Mouse (Mus musculus): ENCODE measurements around the gene Ihh.

Ihh gene

GRCm38 (mm10) chr1:74951556-74952210 lies at the start of gene Ihh:
Ihh (minus strand) TSS chr1:74951672.
- peak; percentile 80 for DNase-seq (ENCODE audit: low spot score)

DNA sequence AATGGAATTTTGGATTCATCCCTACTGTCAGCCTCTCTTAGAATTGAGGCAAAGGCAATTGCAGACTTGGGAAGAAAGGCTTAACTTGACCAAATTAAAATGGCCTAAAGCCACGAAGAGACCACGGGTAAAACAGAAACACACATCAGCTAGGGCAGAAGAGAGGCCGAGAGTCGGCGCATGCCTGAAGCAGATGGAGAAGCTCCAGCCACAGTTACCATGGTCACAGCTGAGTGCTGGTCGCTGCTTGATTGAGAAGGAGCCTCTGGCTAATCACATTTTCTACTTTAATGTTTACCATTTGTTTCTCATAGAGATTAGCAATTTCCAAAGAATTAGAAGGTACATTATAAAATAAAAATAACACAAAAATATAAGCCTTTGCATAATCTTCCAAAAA lies 49.7 kb upstream of the Ihh start:
- DNase-seq (ENCODE audit: low spot score) = no peak

DNA sequence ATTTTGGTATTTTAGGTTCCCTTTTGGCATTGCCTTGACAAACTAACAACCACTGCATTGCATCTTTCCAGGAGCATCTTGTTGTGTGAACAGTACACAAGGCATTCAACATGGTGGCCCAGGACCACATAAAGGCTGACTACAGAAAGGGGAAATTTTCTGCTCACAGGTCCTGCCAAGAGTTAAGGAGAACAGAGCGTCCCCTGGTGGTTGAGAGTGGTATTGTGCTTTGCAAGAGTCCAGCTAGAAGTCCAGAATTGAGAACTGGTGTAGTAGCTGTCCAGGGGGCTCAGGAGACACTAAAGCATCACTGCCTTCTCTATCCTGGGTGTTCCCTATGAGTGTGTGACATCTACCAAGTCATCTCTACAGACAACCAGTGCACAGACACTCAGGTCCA lies 49.0 kb upstream of the Ihh start:
- DNase-seq (ENCODE audit: low spot score) = peak; percentile 23

DNA sequence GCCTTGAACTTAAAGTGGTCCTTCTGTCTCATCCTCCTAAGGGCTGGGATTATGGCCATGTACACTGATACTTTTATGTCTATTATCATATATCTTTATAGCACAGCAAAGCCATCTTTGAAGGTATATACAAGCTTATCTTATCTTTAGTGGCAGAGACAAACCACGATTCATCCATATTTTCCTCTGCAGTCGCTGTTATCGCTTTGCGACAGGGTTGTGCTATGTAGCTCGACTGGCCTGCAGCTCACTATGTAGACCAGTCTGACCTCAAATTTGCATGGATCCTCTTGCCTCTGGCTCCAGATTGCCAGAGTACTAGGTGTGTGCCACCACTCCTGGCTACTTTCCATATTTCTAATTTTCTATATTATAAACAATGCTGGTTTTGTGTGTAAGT lies 47.7 kb upstream of the Ihh start:
- DNase-seq (ENCODE audit: low spot score) = no peak

DNA sequence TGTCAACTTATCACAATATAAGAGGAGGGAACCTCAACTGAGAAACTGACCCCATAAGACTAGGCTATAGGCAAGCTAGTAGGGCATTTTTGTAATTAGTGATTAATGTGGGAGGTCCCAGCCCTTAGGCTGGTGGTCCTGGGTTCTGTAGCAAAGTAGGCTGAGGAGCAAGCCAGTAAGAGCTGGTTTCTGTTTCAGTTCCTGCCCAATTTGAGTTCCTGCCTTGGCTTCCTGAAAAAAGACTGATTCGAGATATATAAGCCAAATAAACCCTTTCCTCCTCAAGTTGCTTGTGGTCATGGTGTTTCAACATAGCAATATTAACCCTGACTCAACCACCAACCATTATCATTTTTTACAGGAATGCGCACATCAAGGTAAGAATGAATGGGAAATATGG lies 45.8 kb upstream of the Ihh start:
- no peak for DNase-seq (ENCODE audit: low spot score)

DNA sequence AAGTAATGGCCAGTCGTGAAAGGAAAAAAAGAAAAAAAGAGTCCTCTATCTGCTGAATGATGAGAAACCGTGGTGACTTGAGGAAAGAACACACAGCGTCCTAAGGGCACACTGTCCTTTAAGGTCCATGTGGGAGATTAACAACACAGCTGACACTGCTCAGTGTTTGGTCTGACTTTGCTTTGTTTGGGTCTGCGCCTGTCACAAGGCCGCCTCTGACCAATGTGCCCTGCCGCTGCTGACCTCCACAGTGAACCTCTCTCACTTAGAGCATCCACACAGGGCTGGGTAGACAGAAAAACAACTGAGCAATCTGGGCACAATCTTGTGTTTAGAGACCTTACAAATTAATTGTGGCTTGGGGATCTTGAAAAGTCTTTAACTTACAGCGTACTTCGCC lies 25.5 kb upstream of the Ihh start:
- DNase-seq (ENCODE audit: low spot score) = no peak

GRCm38 (mm10) chr1:74975936-74976335 lies 24.5 kb upstream of the Ihh start:
- DNase-seq (ENCODE audit: low spot score) = no peak

- DNase-seq (ENCODE audit: low spot score) = no peak
Observed at GRCm38 (mm10) chr1:74973590-74973989, 22.1 kb upstream of the Ihh start.

- DNase-seq (ENCODE audit: low spot score) = peak; percentile 73
Observed at GRCm38 (mm10) chr1:74971353-74972050, 20.0 kb upstream of the Ihh start.

GRCm38 (mm10) chr1:74967962-74968580 lies 16.6 kb upstream of the Ihh start:
- DNase-seq (ENCODE audit: low spot score) = no peak

GRCm38 (mm10) chr1:74964494-74965215 lies 13.2 kb upstream of the Ihh start:
- peak; percentile 81 for DNase-seq (ENCODE audit: low spot score)

- DNase-seq (ENCODE audit: low spot score) = no peak
Observed at GRCm38 (mm10) chr1:74962853-74963227, 11.4 kb upstream of the Ihh start.

DNA sequence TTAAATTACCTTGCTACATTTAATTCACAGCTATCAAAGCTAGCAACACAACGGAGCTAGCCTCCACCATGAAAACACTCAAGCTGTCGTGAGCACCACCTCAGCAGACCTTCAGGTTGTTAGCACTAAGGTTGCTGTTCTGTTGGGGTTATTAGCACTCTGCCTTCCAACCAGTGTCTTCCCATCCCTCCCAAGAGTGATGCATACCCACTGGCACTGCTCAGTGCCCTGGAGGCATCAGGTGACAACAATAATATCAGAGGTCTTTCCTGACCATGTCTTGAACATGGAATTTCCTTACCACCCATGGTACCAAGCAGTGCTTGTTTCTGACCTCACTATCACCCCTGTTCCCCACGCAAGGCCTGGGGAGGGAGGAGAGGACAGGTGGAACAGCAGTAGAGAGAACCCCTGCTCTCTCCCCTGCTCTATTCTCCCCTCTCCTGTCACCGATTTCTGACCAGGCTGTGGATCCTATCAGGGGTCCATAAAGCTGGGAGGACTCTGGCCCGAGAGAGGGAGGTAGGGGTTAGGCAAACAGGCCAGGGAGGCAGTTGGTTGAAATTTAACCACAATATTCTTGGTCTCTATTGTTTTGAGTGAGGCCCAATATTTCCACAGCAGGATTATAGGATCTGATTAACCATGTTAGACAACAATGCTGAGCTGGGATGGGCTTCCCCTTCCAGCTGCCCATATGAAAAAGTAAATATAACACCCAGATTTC lies 10.8 kb upstream of the Ihh start:
- peak; percentile 69 for DNase-seq (ENCODE audit: low spot score)

DNA sequence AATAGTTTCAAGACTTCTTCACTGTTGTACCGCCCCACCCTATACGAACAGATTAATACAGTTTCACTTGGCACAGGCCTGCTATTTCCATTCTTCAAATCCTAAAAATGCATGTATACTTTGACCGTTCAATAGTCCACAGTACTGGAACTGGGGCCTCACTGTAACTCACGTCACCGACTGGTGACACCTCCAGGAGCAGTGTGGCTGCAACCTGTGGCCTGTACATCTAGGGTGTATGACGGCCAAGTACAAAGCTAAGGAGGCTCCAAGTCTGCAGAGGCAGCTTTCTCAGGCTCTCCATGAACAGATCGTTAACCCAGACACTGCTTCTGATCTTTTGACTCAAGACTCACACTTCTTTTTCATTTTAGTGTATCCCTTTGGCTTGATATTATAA lies 10.2 kb upstream of the Ihh start:
- no peak for DNase-seq (ENCODE audit: low spot score)

GRCm38 (mm10) chr1:74960059-74960458 lies 8.6 kb upstream of the Ihh start:
- DNase-seq (ENCODE audit: low spot score) = no peak

DNA sequence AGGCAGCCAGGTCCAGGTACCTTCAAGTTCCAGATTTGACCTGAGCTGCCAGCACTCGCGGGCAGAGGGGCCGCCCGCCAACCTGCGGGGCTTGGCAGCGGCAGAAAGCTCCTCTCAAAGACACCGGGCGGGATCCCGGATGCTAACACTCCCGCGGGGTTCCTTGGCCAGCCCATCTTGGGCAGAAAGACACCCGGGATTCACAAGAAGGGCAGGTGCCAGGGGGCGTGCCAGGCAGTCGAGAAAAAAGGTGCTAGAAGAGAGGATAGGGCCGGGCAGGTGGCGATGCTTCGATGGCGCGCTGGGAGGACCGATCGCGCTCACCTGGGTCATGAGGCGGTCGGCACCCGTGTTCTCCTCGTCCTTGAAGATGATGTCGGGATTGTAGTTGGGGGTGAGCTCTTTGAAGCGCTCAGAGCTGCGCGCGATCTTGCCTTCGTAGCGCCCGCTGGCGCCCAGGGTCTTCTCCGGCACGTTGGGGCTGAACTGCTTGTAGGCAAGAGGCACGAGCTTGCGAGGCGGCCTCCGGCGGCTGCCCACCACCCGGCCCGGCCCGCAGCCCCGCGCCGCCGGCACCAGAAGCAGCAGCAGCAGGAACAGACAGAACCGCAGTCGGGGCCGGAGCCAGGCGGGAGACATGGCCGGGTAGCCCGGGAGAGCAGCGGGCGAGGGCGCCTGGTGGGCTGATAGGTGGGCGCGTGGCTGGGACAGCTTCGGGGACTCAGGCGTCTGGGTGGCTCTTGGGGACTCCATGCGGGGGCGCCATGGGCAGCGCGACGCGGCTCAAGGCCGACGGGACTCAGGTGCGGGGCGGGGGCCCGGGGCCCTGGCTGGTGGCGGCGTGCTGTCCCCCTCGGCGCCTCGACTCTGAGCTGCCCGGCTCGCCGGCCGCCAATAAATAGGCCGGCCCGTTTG lies 639 bp downstream of the Ihh start:
- DNase-seq (ENCODE audit: low spot score) = peak; percentile 37

- no peak for DNase-seq (ENCODE audit: low spot score)
Observed at GRCm38 (mm10) chr1:74950066-74950465, 1.4 kb downstream of the Ihh start.

GRCm38 (mm10) chr1:74949666-74950050 lies 1.8 kb downstream of the Ihh start:
- DNase-seq (ENCODE audit: low spot score) = peak; percentile 88

GRCm38 (mm10) chr1:74948784-74949665 lies 2.4 kb downstream of the Ihh start:
- peak; percentile 69 for DNase-seq (ENCODE audit: low spot score)
